Mouse (Mus musculus) small intestine, adult 2 months (tissue): Measurements from ENCODE around the gene Arhgef3.

Experiments
- CTCF ChIP-seq: fragments of 200-500 bp; IDR thresholded peaks from 2 replicates; pipeline ENCODE4 v1.5.1; 2012; ENCODE audit warnings: low read depth, mild to moderate bottlenecking, control low read depth, inconsistent platforms, low read length, moderate library complexity, mixed read lengths; ENCODE audit not compliant: insufficient replicate concordance, insufficient read length; ENCODE audit errors: extremely low read depth
- POLR2A ChIP-seq: fragments of 200-500 bp; IDR thresholded peaks from 2 replicates; pipeline ENCODE4 v1.6.1; 2012; ENCODE audit warnings: low read depth, mild to moderate bottlenecking, control low read depth, inconsistent platforms, low read length, moderate library complexity

- TF ChIP-seq CTCF (no peak), POLR2A (no peak)
These were observed 189.7 kb downstream of the Arhgef3 start for GRCm38 (mm10) chr14:27304408-27304807.
